Mouse (Mus musculus) gastrocnemius, adult 2 months (tissue): ENCODE data around the gene Dnajc16. TPM values are rescaled to one million over a fixed set of nuclear protein-coding genes. Genes with fewer than 3 reads are reported as not detected.
A peak's percentile ranks its signal among the peaks of the same experiment; 100 is the strongest.

Source experiments
- DNase-seq: peaks from one replicate; pipeline ENCODE4 v3.0.0; 2022
- H3K27ac ChIP-seq: fragments of 200-600 bp; 2 replicates; pipeline ENCODE4 v1.8.1; 2022; ENCODE audit warnings: mild to moderate bottlenecking
- H3K4me3 ChIP-seq: fragments of 200-600 bp; 2 replicates; pipeline ENCODE4 v1.8.1; 2022; ENCODE audit warnings: mild to moderate bottlenecking, moderate library complexity
- CTCF ChIP-seq: fragments of 200-600 bp; IDR thresholded peaks from 2 replicates; pipeline ENCODE4 v1.8.1; 2022; ENCODE audit warnings: antibody characterized with exemption, mild to moderate bottlenecking, moderate library complexity
- intact Hi-C: fragments of 180-260 bp; cut with DNase I; formaldehyde crosslinking; loops from one replicate; pipeline ENCODE4 v1.15.1; 2025
- total RNA-seq, 2 experiments: library from RNA; stranded (reverse); gene quantifications; 2 replicates each; pipeline ENCODE4 v1.2.3; 2021

The Dnajc16 gene
- total RNA-seq, 2 experiments from 2014 or later: 12.6 to 12.9 TPM

DNA sequence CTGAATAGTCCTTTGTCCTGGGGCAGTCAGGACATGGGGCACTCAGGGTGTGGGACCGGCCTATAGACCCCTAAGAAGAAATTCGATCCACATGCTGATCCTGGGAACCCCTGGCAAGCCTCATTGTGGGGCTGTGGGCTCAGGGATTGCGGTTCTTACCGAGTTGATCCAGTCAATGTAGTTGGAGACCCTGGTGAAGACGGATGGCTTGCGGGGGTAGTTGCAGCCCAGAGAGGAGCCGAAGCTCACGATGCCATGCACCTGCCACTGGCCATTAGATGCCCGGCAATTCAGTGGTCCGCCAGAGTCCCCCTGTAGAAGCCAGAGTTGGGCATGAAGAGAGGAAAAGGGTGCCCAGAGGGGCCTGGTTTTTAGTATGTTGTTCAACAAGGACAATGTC is 27.0 kb upstream of the Dnajc16 start:
- Histone ChIP-seq H3K27ac (no peak overlapping the region), H3K4me3 (no peak overlapping the region)
- intact Hi-C loops: no loop called here
- no peak for DNase-seq
- TF ChIP-seq CTCF: no peak

DNA sequence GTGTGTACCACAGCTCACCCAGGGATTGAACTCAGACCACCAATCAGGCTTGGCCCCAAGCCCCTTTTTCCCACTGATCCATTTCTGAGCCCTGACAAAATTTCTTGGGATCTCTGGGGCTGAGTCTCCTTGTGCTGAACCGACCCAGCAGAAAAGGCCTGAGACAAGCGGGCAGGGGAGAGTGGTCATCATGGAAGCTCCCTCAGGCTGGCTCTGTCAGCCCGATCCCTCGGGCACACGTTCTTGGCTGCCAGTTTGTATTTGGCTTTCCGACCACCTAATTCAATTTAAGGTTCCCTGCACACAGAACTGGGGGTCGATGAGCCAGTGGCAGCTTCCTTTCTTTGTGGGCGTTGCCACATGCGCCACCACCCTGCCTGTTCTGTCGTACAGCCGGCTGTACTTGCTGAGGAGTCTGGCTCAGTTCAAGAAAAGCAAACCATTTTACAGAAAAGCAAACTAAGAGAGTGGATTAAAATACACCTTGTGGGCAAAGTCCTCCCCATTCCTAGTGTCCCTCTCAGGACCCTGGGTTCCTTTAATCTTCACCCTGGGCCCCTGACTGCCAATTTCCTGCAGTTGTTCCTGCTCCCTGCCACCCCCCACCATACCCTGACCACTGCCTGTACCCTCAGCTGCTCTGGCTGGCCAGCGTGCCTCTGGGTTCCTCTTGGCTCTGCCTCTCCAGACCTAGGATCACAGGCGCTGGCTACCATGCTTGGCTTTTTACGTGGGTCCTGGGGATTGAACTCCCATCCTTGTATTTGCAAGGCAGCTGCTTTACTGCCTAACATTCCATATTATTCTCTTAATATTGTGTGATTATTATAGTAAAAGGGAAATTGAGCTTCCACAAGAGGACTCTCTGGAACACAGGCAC is 26.3 kb upstream of the Dnajc16 start:
- DNase-seq: no peak
- Histone ChIP-seq H3K4me3 (no peak overlapping the region), H3K27ac (no peak overlapping the region)
- intact Hi-C loops: no loop called here
- TF ChIP-seq CTCF: no peak

DNA sequence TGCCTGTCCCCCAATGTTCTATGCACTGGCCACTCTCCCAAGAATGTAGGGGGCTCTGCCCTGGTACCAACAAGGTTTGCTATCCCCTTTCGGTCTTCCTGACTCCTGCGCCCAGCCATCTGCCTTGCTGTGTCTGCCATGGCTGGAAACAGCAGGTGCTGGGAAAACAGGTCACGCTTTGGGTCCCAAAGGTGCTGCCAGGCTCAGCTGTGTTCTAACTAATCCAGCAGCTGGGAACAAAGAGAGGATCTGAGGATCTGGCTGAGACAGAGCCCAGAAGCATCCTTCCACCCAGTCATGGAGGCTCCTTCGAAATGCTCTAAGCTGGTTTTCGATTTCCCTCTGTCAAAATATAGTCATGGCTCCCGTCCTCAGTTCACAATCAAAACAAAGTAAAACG is 25.5 kb upstream of the Dnajc16 start:
- Histone ChIP-seq H3K4me3 (no peak overlapping the region), H3K27ac (no peak overlapping the region)
- TF ChIP-seq CTCF: no peak
- no peak for DNase-seq
- intact Hi-C loops: no loop called here

DNA sequence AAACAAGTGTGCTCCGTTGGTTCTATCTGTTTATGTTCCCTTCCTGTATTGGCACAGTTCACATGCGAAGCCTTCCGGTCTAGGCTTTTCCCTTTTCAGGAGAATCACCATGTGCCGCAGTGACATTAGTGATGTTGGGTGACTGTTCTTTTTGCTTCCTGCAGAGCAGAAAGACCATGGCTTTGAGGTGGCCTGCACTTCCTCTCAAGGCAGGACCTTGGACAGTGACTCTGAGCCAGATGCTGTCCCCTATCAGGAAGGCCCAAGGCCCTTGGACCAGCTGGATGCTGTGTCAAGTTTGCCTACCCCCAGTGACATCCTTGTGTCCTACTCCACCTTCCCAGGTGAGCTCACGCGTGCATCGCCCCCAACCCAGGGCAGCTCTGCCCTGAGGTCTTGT is 20.6 kb upstream of the Dnajc16 start:
- no peak for DNase-seq
- TF ChIP-seq CTCF: no peak

DNA sequence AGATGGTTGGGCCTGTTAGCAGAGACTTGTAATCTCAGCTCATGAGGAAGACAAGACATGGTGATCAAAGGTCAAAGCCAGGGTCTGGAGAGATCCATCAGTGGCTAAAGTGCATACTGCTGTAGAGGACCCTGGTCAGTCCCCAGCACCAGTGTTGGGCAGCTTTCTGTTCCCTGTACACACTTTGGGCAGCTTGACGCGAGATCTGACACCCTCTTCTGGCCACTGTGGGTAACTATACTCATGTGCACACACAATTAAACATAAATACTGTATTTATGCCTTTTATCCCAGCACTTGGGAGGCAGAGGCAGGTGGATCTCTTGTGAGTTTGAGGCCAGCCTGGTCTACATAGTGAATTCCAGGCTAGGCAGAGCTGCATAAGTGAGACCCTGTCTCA is 20.2 kb upstream of the Dnajc16 start:
- Histone ChIP-seq H3K27ac (no peak overlapping the region), H3K4me3 (no peak overlapping the region)
- intact Hi-C loops: loop anchor here (2.0 to 5.0 kb wide), 2 partner anchors 42 to 146 kb away; no protein-coding TSS in a partner anchor
- no peak for DNase-seq
- TF ChIP-seq CTCF: no peak

More for the DNA sequence above, 20.6 kb upstream of the Dnajc16 start:
- H3K27ac ChIP-seq: no peak overlapping the region
- no peak overlapping the region for H3K4me3 ChIP-seq
- intact Hi-C loops: loop anchor here (2.0 to 5.0 kb wide), 2 partner anchors 41 to 146 kb away; no protein-coding TSS in a partner anchor

DNA sequence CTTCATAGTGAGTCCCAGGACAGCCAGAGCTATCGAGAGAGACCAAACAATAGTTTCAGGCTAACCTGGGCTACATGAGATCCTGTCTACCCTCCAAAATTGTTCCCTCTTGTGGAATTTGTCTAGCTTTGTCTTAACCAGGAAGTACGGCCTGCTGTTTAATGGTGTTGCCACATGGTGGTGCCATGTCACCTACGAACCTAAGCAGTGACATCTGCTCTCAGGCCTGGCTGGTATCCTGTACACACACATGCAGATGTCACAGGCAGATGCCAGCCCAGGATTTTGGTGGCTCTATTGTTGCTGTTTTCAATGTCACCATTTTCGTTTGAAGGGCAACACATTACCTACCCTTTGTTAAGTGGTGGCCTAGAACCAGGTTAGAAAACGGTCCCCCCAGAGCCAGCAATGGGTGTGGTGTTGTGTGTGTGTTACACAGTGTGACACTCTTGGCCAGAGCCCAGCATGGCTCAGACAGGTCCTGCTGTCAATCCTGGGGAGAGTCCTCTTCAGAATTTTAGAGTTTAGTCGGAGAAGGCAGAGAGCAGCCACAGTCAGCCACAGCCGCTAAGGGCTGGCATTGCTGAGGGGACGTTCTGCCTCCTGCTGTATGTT is 19.2 kb upstream of the Dnajc16 start:
- no peak overlapping the region for H3K4me3 ChIP-seq
- intact Hi-C loops: loop anchor here (2.0 to 5.0 kb wide), 2 partner anchors 43 to 147 kb away; no protein-coding TSS in a partner anchor
- peak; percentile 52 for TF ChIP-seq CTCF
- DNase-seq: peak; percentile 42
- H3K27ac ChIP-seq: no peak overlapping the region

DNA sequence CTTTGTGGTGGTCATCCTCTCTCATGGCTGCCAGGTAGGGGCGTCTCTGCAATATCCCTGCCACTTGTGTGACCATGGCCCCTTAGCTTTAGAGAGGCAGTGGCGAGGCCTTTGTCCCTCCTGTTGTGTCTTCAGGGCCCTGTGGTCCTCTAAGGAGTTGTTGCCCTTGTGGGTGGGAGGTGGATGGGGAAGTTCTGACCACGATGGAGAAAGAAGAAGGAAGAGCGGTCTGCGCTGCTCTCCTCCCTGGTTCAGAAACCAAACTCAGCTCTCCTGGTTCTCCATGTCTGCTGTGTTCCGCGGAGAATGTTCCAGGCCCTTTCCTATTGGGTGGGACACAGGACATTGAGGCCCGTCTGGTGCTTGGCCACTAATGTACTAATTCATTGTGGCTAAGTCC is 15.2 kb upstream of the Dnajc16 start:
- intact Hi-C loops: no loop called here
- H3K27ac ChIP-seq: no peak overlapping the region
- DNase-seq: no peak
- no peak overlapping the region for H3K4me3 ChIP-seq
- TF ChIP-seq CTCF: no peak

DNA sequence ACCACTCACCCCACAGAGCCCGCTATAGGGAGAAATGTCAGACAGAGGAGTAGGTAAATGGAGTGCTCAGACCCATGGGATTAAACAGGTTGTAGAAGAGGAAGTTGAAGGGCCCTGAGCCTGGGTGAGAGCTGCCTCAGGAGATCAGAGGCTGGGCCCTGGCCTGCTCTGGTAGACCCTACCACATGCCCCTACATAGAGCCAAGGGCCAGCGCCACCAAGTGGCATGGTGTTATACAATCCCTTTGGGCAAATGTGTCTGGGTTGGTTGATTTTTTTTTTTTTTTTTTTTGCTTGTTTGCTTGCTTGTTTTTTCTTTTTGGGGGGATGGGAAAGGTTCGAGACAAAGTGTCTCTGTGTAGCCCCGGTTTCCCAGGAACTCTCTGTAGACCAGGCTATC is 13.4 kb upstream of the Dnajc16 start:
- no peak overlapping the region for H3K27ac ChIP-seq
- no peak for TF ChIP-seq CTCF
- intact Hi-C loops: no loop called here
- H3K4me3 ChIP-seq: no peak overlapping the region
- DNase-seq: no peak

DNA sequence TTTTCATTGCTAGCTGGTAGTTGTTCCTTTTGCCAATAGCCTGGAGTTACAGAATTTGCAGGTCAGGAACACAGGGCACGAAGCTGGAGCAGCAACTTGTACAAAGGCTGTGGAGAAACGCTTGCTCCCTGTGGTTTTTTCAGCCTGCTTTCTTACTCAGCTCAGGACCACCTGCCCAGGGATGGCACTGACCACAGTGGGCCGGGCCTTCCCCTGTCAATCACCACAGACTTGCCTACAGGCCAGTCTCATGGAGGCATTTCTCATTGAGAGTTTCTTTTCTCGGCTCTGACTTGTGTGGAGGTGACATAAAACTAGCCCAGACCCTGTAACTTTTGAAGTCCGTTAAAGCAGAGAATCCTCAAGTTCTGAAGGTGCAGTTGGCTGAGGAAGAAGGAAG is 6.8 kb upstream of the Dnajc16 start:
- intact Hi-C loops: no loop called here
- Histone ChIP-seq H3K27ac (no peak overlapping the region), H3K4me3 (no peak overlapping the region)

DNA sequence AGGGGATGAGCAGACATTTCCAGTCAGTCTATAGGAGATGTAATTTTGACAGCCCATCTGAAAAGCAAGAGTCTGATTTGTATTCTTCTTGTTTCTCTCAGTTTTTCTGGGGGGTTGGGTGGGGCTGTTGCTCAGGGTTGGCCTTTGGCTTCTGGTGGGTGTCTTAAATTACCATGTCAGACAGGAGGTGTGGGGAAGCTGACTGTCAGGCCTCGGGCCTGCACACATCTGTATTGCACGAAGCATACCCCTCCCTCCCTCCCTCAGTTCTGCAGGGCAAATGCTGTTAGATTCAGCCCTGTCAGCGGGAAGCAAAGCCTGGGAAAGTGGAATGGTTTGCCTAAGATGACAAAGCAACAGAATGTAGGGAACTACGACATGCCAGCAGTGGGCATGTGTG is 6.2 kb upstream of the Dnajc16 start:
- TF ChIP-seq CTCF: no peak
- Histone ChIP-seq H3K27ac (no peak overlapping the region), H3K4me3 (no peak overlapping the region)
- intact Hi-C loops: no loop called here
- DNase-seq: no peak

More for the DNA sequence above, 6.8 kb upstream of the Dnajc16 start:
- no peak for TF ChIP-seq CTCF
- no peak for DNase-seq

DNA sequence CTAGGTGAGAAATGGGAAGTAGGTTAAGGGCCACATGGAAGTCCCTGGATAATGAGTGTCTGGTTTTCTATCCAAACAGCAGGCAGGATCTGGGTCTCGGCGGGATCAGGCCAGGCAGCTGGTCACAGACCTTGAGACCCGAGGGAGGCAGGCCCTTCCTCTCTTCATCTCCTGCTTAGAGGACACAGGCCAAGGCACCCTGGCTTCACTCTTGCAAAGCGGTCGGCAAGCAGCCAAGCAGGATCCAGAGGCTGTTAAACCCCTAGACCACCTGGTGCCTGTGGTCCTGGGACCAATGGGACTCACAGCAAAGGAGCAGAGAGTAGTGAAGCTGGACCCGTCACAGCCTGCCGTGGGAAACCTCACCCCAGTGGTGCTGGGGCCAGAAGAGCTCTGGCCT is 5.6 kb upstream of the Dnajc16 start:
- intact Hi-C loops: no loop called here
- DNase-seq: no peak
- Histone ChIP-seq H3K27ac (no peak overlapping the region), H3K4me3 (no peak overlapping the region)
- no peak for TF ChIP-seq CTCF

DNA sequence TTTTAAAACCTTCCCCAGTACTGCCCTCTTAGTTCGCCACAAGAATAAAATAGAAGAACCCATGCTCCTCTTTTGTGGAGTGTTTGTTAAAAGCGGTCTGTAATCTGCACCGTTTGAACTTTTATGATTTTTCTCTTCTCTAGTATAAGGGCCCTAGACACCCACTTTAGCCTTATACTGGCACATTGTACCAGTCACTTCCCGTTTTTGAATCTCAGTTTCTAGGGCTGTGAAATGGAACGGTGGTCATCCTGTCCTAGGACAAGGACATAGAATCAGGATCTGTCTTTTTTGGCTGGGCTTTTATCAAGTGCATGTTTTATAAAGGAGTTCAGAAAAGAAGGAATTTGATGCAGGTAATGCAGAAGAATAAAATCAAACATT is 3.4 kb upstream of the Dnajc16 start:
- no peak for DNase-seq
- Histone ChIP-seq H3K27ac (peak overlapping the region; percentile 94), H3K4me3 (peak overlapping the region; percentile 98)
- intact Hi-C loops: loop anchor here (5.0 kb wide), 1 partner anchor 72 kb away; the partner anchor contains the start of gene Ddi2
- TF ChIP-seq CTCF: no peak
